Mouse (Mus musculus): ENCODE measurements around the gene Zfp119a.

Gene Zfp119a

GRCm38 (mm10) chr17:55878636-55879369 lies at the start of gene Zfp119a:
Zfp119a (minus strand) TSS chr17:55878930.
- peak; percentile 79 for DNase-seq (ENCODE audit: extremely low spot score)

GRCm38 (mm10) chr17:55906669-55907068 lies 27.9 kb upstream of the Zfp119a start:
- DNase-seq (ENCODE audit: extremely low spot score), result no peak

GRCm38 (mm10) chr17:55904131-55904530 lies 25.4 kb upstream of the Zfp119a start:
- DNase-seq (ENCODE audit: extremely low spot score), result no peak

- DNase-seq (ENCODE audit: extremely low spot score), result no peak
Observed at GRCm38 (mm10) chr17:55903687-55904086, 25.0 kb upstream of the Zfp119a start.

GRCm38 (mm10) chr17:55903087-55903486 lies 24.4 kb upstream of the Zfp119a start:
- DNase-seq (ENCODE audit: extremely low spot score), result no peak

GRCm38 (mm10) chr17:55892406-55892955 lies 13.8 kb upstream of the Zfp119a start:
- DNase-seq (ENCODE audit: extremely low spot score), result peak; percentile 9

- DNase-seq (ENCODE audit: extremely low spot score), result no peak
Observed at GRCm38 (mm10) chr17:55884912-55885311, 6.2 kb upstream of the Zfp119a start.

GRCm38 (mm10) chr17:55883631-55884030 lies 4.9 kb upstream of the Zfp119a start:
- no peak for DNase-seq (ENCODE audit: extremely low spot score)

- DNase-seq (ENCODE audit: extremely low spot score), result peak; percentile 9
Observed at GRCm38 (mm10) chr17:55878282-55878635, 471 bp downstream of the Zfp119a start.

- no peak for DNase-seq (ENCODE audit: extremely low spot score)
Observed at GRCm38 (mm10) chr17:55877184-55877583, 1.5 kb downstream of the Zfp119a start.

- DNase-seq (ENCODE audit: extremely low spot score), result no peak
Observed at GRCm38 (mm10) chr17:55843067-55843466, 35.7 kb downstream of the Zfp119a start.

GRCm38 (mm10) chr17:55821566-55821965 lies 57.2 kb downstream of the Zfp119a start:
- no peak for DNase-seq (ENCODE audit: extremely low spot score)

- no peak for DNase-seq (ENCODE audit: extremely low spot score)
Observed at GRCm38 (mm10) chr17:55816853-55817252, 61.9 kb downstream of the Zfp119a start.

Measured in embryo, embryonic 9.5 days (tissue).